Mouse (Mus musculus) kidney, postnatal 4 days (tissue): ENCODE data around the gene Tsc22d3.

Source experiments
- DNase-seq, 2 experiments: peaks; one replicate each; pipeline ENCODE4 v3.0.0; 2021; ENCODE audit warnings: mixed read lengths in 2 of 2

Gene Tsc22d3

DNA sequence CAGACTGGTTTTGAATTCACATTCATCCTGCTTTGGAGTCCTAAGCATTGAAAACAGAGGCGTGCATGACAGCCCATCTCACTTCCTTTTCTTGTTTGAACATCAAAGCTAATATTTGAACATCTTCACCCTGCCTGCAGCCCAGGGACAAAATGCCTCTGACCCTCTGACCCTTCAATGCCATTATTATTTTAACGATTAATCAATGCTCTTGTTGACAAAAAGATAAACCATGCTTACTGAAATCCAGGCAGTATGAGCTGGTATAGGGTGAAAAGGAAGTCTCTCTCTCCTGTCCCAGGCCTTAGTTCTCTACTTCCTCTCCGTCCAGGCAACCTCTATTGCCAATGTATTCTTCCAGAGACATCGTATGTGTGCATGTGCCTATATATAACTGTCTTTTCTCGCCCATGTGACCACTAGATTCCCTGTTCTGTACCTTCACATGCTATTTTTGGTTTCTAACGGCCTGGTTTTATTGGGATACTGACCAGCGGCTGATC lies 106.9 kb downstream of the Tsc22d3 start:
- DNase-seq, result no peak

- DNase-seq, result peak; percentile 51 to 62
Observed at GRCm38 (mm10) chrX:140491884-140492571, 108.4 kb downstream of the Tsc22d3 start.

- DNase-seq, result no peak
Observed at GRCm38 (mm10) chrX:140490203-140490602, 110.3 kb downstream of the Tsc22d3 start.
